In the genomic region with DNA sequence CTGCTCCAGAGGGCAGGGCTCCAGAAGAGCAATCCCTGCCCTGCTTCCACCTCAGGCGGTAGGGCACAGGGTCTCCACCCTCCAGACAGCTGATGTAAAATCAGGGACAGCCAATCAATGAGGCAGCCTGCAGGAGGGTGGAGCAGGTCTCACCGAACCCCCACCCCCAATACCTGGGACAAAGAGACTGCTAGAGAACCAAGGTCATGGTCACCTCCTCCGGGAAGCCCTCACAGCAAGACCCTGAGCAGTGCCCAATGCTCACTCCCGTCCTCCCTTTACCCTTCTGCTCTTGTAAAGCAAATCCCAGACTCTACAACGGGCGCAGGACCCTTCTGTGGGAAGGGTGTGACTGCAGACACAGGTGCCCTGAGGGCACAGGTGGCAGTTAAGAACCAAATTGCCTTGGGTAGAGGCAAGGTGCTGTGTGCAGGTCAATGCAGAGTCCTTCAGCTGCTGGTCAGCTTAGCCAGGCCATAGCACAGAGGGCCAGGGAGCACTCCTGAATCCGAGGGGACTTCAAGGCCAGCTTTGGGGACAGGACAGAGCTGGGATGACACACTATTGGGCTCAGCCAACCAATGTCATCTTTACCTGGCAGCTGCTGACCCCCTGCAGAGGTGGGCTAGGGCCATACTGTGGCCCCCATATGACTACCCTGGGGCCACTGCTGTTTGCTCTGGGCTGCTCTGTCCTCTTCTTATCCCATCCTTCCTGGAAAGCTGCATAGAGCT, we compare ENCODE assay signal across 9 mouse cellular contexts. TPM values are rescaled to one million over a fixed set of nuclear protein-coding genes. Genes with fewer than 3 reads are reported as not detected.
DNase-seq lines count a peak whose midpoint lies in the region; ATAC-seq and TF ChIP-seq lines count a peak whose summit lies in the region.
"Had no signal": no experiment of that assay in that cellular context is flagged by ENCODE, and none has a peak within 500 bp of the region (broad histone marks: within the 10 kb centered on the region; RNA-seq: fewer than 3 reads in every experiment).

No protein-coding gene starts in this region.

- H3K9ac ChIP-seq in heart, adult 2 months (ENCODE audit: low read depth, low read length): peak overlapping the region; percentile 95
- peak overlapping the region; percentile 19; the same call in 1 of the 2 replicates for H3K9ac ChIP-seq in ES-E14 (ENCODE audit: insufficient read depth, low read depth, low read length, poor library complexity, severe bottlenecking)
- H3K9ac ChIP-seq in heart, postnatal 0 days (replicated peaks; ENCODE audit: low read depth, low read length): peak overlapping the region; percentile 96; the same call in 1 of the 2 replicates
- H3K9ac ChIP-seq in liver, embryonic 16.5 days (ENCODE audit: low read depth, low read length): peak overlapping the region; percentile 93

- in situ Hi-C loops in ES-E14 (cut with MboI; ENCODE audit: low sequenced_read_pairs in 2 of 2, unreplicated experiment in 2 of 2): no loop called here

- WGBS in heart, adult 2 months: 66% methylated on average over 7 of the region's 7 CpGs
- 83% methylated on average over 7 of the region's 7 CpGs for WGBS in heart, postnatal 0 days
- 71% methylated on average over 7 of the region's 7 CpGs for WGBS in liver, embryonic 16.5 days (ENCODE audit: insufficient replicate concordance)

- no peak for ATAC-seq in heart, postnatal 0 days (ENCODE audit: insufficient read depth, low read depth)
- no peak for ATAC-seq in liver, embryonic 16.5 days (ENCODE audit: low read depth)
- no peak for ATAC-seq in erythroid progenitor cell, adult 5-6 weeks (replicated peaks; ENCODE audit: low FRiP score, poor library complexity, severe bottlenecking)

- no peak for DNase-seq in heart, adult 2 months
- DNase-seq in heart, postnatal 4 days: no peak
- no peak for DNase-seq in ES-E14 (ENCODE audit: low read depth, low spot score)
- DNase-seq in heart, postnatal 0 days (ENCODE audit: low spot score): no peak
- DNase-seq in right cerebral cortex, postnatal 4 days: no peak
- DNase-seq in B cell, adult 2 months: no peak
- DNase-seq: kidney, adult 8-10 months had no signal

- H3K27me3 ChIP-seq in heart, adult 2 months (ENCODE audit: control insufficient read depth, insufficient read depth, low read length): no peaks in the 10 kb centered on the region
- H3K27me3 ChIP-seq in heart, postnatal 0 days (ENCODE audit: control insufficient read depth, insufficient read depth, low read length): no peaks in the 10 kb centered on the region
- H3K27me3 ChIP-seq in liver, embryonic 16.5 days (ENCODE audit: control insufficient read depth, insufficient read depth, low read depth, low read length): no peaks in the 10 kb centered on the region

- peak overlapping the region; percentile 88 for H3K27ac ChIP-seq in heart, adult 2 months
- no peak overlapping the region for H3K27ac ChIP-seq in ES-E14 (ENCODE audit: insufficient read depth, low read depth, low read length, poor library complexity, severe bottlenecking)
- H3K27ac ChIP-seq in heart, postnatal 0 days (ENCODE audit: low read depth): peak overlapping the region; percentile 82; the same call in 1 of the 2 replicates
- H3K27ac ChIP-seq in liver, embryonic 16.5 days (ENCODE audit: low read length): peak overlapping the region; percentile 73

- no peaks in the 10 kb centered on the region for H3K36me3 ChIP-seq in heart, adult 2 months (ENCODE audit: control insufficient read depth, insufficient read depth, low read length)
- peaks cover 9% of the 10 kb centered on the region; the same call in 1 of the 2 replicates for H3K36me3 ChIP-seq in ES-E14 (ENCODE audit: control insufficient read depth, insufficient read depth, low read length, poor library complexity, severe bottlenecking)
- H3K36me3 ChIP-seq in heart, postnatal 0 days (replicated peaks; ENCODE audit: control insufficient read depth, insufficient read depth, low read length): no peaks in the 10 kb centered on the region
- H3K36me3 ChIP-seq in liver, embryonic 16.5 days (ENCODE audit: control insufficient read depth, insufficient read depth): no peaks in the 10 kb centered on the region

- H3K9me3 ChIP-seq in ES-E14 (ENCODE audit: control insufficient read depth, insufficient read depth, low read depth, low read length): no peaks in the 10 kb centered on the region
- no peaks in the 10 kb centered on the region for H3K9me3 ChIP-seq in heart, postnatal 0 days (replicated peaks; ENCODE audit: control insufficient read depth, low read length)
- H3K9me3 ChIP-seq in liver, embryonic 16.5 days (replicated peaks; ENCODE audit: control insufficient read depth, low read length): no peaks in the 10 kb centered on the region

- peaks cover 33% of the 10 kb centered on the region for H3K4me1 ChIP-seq in heart, adult 2 months (ENCODE audit: control insufficient read depth, insufficient read depth, low read length)
- H3K4me1 ChIP-seq in ES-E14 (ENCODE audit: control insufficient read depth in 2 of 2, insufficient read depth in 2 of 2, low read length in 2 of 2, poor library complexity in 1 of 2): peaks cover 5 to 20% of the 10 kb centered on the region in 2 experiments; a peak in 3 of 4 replicates
- H3K4me1 ChIP-seq in heart, postnatal 0 days (ENCODE audit: control insufficient read depth, insufficient read depth): peaks cover 30% of the 10 kb centered on the region
- peaks cover 58% of the 10 kb centered on the region for H3K4me1 ChIP-seq in liver, embryonic 16.5 days (ENCODE audit: control insufficient read depth, low read depth, low read length)

- TF ChIP-seq EP300 in heart, adult 2 months (IDR thresholded peaks at IDR 0.05; ENCODE audit: insufficient read depth, low read depth, low read length): no peak
- no peak for TF ChIP-seq EP300 in heart, postnatal 0 days (IDR thresholded peaks at IDR 0.05; ENCODE audit: low read depth)

- no peak for TF ChIP-seq CTCF in heart, adult 2 months (IDR thresholded peaks at IDR 0.05)
- no peak for TF ChIP-seq CTCF in heart, postnatal 0 days (IDR thresholded peaks at IDR 0.05; ENCODE audit: low read depth)

- peak overlapping the region; percentile 100 for H3K4me2 ChIP-seq in heart, postnatal 0 days (ENCODE audit: low read depth, low read length)
- H3K4me2 ChIP-seq in liver, embryonic 16.5 days (ENCODE audit: low read depth, low read length): peak overlapping the region; percentile 99

- intact Hi-C loops in heart, adult 2 months (cut with DNase I): no loop called here

- peaks cover 16% of the 10 kb centered on the region for H3K79me2 ChIP-seq in heart, adult 2 months (replicated peaks; ENCODE audit: control insufficient read depth, insufficient read depth, low read length)

- TF ChIP-seq POLR2A in heart, adult 2 months (IDR thresholded peaks at IDR 0.05; ENCODE audit: insufficient read depth, low read depth, low read length): no peak

- H3K4me3 ChIP-seq in heart, adult 2 months: peak overlapping the region; percentile 77
- H3K4me3 ChIP-seq in ES-E14 (ENCODE audit: insufficient read depth in 1 of 2, low read depth in 1 of 2, low read length in 2 of 2, poor library complexity in 1 of 2, severe bottlenecking in 1 of 2): peak overlapping the region; percentile 24 to 94; a peak in 3 of 4 replicates
- H3K4me3 ChIP-seq in heart, postnatal 0 days (ENCODE audit: low read depth, low read length): 0 out of 2 replicates have a peak overlapping the region, but pooled peaks have one; percentile 97
- H3K4me3 ChIP-seq in liver, embryonic 16.5 days (ENCODE audit: low read depth, low read length): peak overlapping the region; percentile 92; the same call in 1 of the 2 replicates

RNA-seq across cellular contexts. Expression of a gene that starts 2.1 kb away (rescaled TPM):
- total RNA-seq in heart, adult 2 months (2021): 10 to 100 TPM; 46.6 to 53.5 TPM
- 68.0 and 81.9 TPM in 2 replicates for polyA plus RNA-seq in heart, adult 2 months (2012; rRNA removed)
- 10 to 100 TPM; 58.5 to 62.7 TPM for total RNA-seq in heart, postnatal 4 days (2021)
- 52.1 and 53.4 TPM in 2 replicates for total RNA-seq in ES-E14 (2012; rRNA removed)
- total RNA-seq in heart, postnatal 0 days (2014; rRNA removed; ENCODE audit: low replicate concordance): 68.2 and 83.9 TPM in 2 replicates
- polyA plus RNA-seq in heart, postnatal 0 days (2015; fragmentation: Nextera tagmentation; extraction: Ambion mirVana): 50.1 and 52.4 TPM in 2 replicates
- 20.0 and 24.3 TPM in 2 replicates for polyA plus RNA-seq in liver, embryonic 16.5 days (2015; fragmentation: Nextera tagmentation; extraction: Ambion mirVana)
- 7.2 and 11.3 TPM in 2 replicates for total RNA-seq in erythroid progenitor cell, adult 5-6 weeks (2015; ENCODE audit: low replicate concordance)
- 8.0 and 11.0 TPM in 2 replicates for total RNA-seq in erythroid progenitor cell, adult 5-6 weeks (2017; ENCODE audit: low replicate concordance)

RNA-seq across cellular contexts. Expression of a gene that starts 16.4 kb away (rescaled TPM):
- 1,000 to 10,000 TPM in 1 of 2 experiments, 100 to 1,000 TPM in 1; 982 to 1,113 TPM for total RNA-seq in heart, adult 2 months (2021)
- polyA plus RNA-seq in heart, adult 2 months (2012; rRNA removed): 2,586 and 3,063 TPM in 2 replicates
- 100 to 1,000 TPM; 821 to 843 TPM for total RNA-seq in heart, postnatal 4 days (2021)
- total RNA-seq in ES-E14 (2012; rRNA removed): 102 and 145 TPM in 2 replicates
- 851 and 870 TPM in 2 replicates for total RNA-seq in heart, postnatal 0 days (2014; rRNA removed; ENCODE audit: low replicate concordance)
- polyA plus RNA-seq in heart, postnatal 0 days (2015; fragmentation: Nextera tagmentation; extraction: Ambion mirVana): 765 and 767 TPM in 2 replicates
- polyA plus RNA-seq in liver, embryonic 16.5 days (2015; fragmentation: Nextera tagmentation; extraction: Ambion mirVana): 131 and 141 TPM in 2 replicates
- total RNA-seq in erythroid progenitor cell, adult 5-6 weeks (2015; ENCODE audit: low replicate concordance): 103 and 116 TPM in 2 replicates
- total RNA-seq in erythroid progenitor cell, adult 5-6 weeks (2017; ENCODE audit: low replicate concordance): 44.2 and 47.5 TPM in 2 replicates

RNA-seq across cellular contexts. Expression of a gene that starts 18.9 kb away (rescaled TPM):
- total RNA-seq in heart, adult 2 months (2021): 1 to 10 TPM; 1.1 to 1.5 TPM
- polyA plus RNA-seq in heart, adult 2 months (2012; rRNA removed): 1.1 and 1.2 TPM in 2 replicates
- under 1 TPM; 0.48 to 0.56 TPM for total RNA-seq in heart, postnatal 4 days (2021)
- 11.8 and 16.6 TPM in 2 replicates for total RNA-seq in ES-E14 (2012; rRNA removed)
- 0.35 TPM in 1 of 2 replicates, not detected in the other for total RNA-seq in heart, postnatal 0 days (2014; rRNA removed; ENCODE audit: low replicate concordance)
- 0.59 and 0.63 TPM in 2 replicates for polyA plus RNA-seq in heart, postnatal 0 days (2015; fragmentation: Nextera tagmentation; extraction: Ambion mirVana)
- 4.3 and 4.4 TPM in 2 replicates for polyA plus RNA-seq in liver, embryonic 16.5 days (2015; fragmentation: Nextera tagmentation; extraction: Ambion mirVana)
- total RNA-seq in erythroid progenitor cell, adult 5-6 weeks (2015; ENCODE audit: low replicate concordance): 1.4 TPM in 1 of 2 replicates, not detected in the other
- total RNA-seq in erythroid progenitor cell, adult 5-6 weeks (2017; ENCODE audit: low replicate concordance): 2.6 and 4.9 TPM in 2 replicates

RNA-seq across cellular contexts. Expression of a gene that starts 31.5 kb away (rescaled TPM):
- 1 to 10 TPM; 6.8 to 7.4 TPM for total RNA-seq in heart, adult 2 months (2021)
- polyA plus RNA-seq in heart, adult 2 months (2012; rRNA removed): 40.9 and 43.8 TPM in 2 replicates
- total RNA-seq in heart, postnatal 4 days (2021): 10 to 100 TPM; 15.3 to 17.1 TPM
- 2.4 and 2.6 TPM in 2 replicates for total RNA-seq in ES-E14 (2012; rRNA removed)
- total RNA-seq in heart, postnatal 0 days (2014; rRNA removed; ENCODE audit: low replicate concordance): 6.8 and 10.4 TPM in 2 replicates
- 11.1 and 11.9 TPM in 2 replicates for polyA plus RNA-seq in heart, postnatal 0 days (2015; fragmentation: Nextera tagmentation; extraction: Ambion mirVana)
- 1.8 and 2.7 TPM in 2 replicates for polyA plus RNA-seq in liver, embryonic 16.5 days (2015; fragmentation: Nextera tagmentation; extraction: Ambion mirVana)
- total RNA-seq in erythroid progenitor cell, adult 5-6 weeks (2015; ENCODE audit: low replicate concordance): not detected in 2 replicates
- total RNA-seq in erythroid progenitor cell, adult 5-6 weeks (2017; ENCODE audit: low replicate concordance): not detected in 2 replicates

RNA-seq across cellular contexts. Expression of a gene that starts 43.0 kb away (rescaled TPM):
- 1 to 10 TPM in 1 of 2 experiments, under 1 TPM in 1; 0.81 to 1.1 TPM for total RNA-seq in heart, adult 2 months (2021)
- 2.0 and 3.1 TPM in 2 replicates for polyA plus RNA-seq in heart, adult 2 months (2012; rRNA removed)
- under 1 TPM; 0.50 to 0.57 TPM for total RNA-seq in heart, postnatal 4 days (2021)
- total RNA-seq in ES-E14 (2012; rRNA removed): 0.94 and 1.9 TPM in 2 replicates
- 0.66 TPM in 1 of 2 replicates, not detected in the other for total RNA-seq in heart, postnatal 0 days (2014; rRNA removed; ENCODE audit: low replicate concordance)
- polyA plus RNA-seq in heart, postnatal 0 days (2015; fragmentation: Nextera tagmentation; extraction: Ambion mirVana): 0.34 and 0.43 TPM in 2 replicates
- polyA plus RNA-seq in liver, embryonic 16.5 days (2015; fragmentation: Nextera tagmentation; extraction: Ambion mirVana): 4.8 and 5.3 TPM in 2 replicates
- 2.2 and 5.4 TPM in 2 replicates for total RNA-seq in erythroid progenitor cell, adult 5-6 weeks (2015; ENCODE audit: low replicate concordance)
- total RNA-seq in erythroid progenitor cell, adult 5-6 weeks (2017; ENCODE audit: low replicate concordance): 2.3 and 3.7 TPM in 2 replicates

Comparison
In these comparisons a context has a peak if more than half of its experiments do, and no peak if none do; other contexts are left out.
1. H3K9ac ChIP-seq: peak in every context shown above with its lines; median percentile 96 in heart, postnatal 0 days; 95 in heart, adult 2 months; 93 in liver, embryonic 16.5 days; 19 in ES-E14.